Mouse (Mus musculus) thymus, adult 2 months (tissue): Measurements from ENCODE around the gene Cnot6.

Experiments used
- CTCF ChIP-seq: fragments of 200-500 bp; IDR thresholded peaks from 2 replicates; pipeline ENCODE4 v1.5.1; 2012; ENCODE audit warnings: mild to moderate bottlenecking, control low read depth, low read length, moderate library complexity, borderline replicate concordance; ENCODE audit not compliant: control insufficient read depth, poor library complexity, insufficient read depth; ENCODE audit errors: extremely low read depth
- POLR2A ChIP-seq: fragments of 200-500 bp; IDR thresholded peaks from 2 replicates; pipeline ENCODE4 v1.6.1; 2012; ENCODE audit warnings: mild to moderate bottlenecking, low read length, control low read depth, moderate library complexity; ENCODE audit not compliant: control insufficient read depth, poor library complexity, insufficient read depth; ENCODE audit errors: extremely low read depth

DNA sequence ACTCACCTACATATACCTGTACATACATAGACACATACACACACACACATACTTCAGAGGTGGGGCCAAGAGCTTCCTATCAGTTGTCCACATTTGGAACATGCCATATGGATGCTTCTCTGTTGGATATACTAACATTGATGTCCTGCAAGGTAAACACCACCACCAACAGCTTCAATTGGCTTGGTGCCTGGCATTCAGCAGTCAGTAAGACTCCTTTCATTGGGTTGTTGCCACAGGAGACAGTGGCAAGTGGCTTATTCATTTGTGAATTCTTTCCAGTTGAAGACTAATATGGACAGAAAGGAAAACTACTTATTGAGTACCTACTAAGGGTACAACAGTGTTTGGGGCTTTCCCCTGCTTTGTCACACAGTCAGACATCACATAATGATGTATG, 32.5 kb upstream of the Cnot6 start:
- TF ChIP-seq POLR2A (no peak), CTCF (no peak)
